Mouse (Mus musculus): Measurements from ENCODE around the gene Men1.

DNA sequence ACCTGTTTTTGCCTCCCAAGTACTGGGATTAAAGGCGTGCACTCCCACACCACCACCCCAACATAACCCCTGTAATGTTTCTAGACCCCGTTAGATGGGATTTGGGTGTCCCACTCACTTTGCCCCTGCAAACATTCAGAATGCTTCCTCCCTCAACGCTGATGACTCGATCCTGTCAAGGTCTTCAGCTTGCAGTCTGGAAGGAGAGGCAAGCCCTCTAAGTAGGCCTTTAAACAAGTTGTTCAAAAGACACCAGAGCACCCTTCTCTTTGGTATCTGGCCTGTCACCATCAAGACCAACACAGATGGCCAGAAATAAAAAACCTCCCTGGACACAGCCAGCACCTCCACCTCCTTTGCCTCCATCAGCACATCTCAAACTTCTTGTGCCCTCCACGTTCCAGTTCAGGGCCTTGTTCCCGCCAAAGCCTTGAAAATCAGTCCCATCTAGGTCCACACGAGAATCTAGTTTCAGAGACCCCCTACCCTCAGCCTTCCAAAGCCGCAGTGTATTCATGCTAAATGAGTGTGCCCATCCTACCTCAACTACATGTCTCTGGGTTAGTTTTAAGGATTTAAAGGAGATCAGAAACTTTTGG is 29.2 kb upstream of the Men1 start:
- no peak for TF ChIP-seq CTCF (IDR thresholded peaks at IDR 0.05; ENCODE audit: extremely low read depth, insufficient read length, insufficient replicate concordance, low read depth, low read length)
- no peak for TF ChIP-seq POLR2A (IDR thresholded peaks at IDR 0.05; ENCODE audit: low read depth, low read length)
